Mouse (Mus musculus): ENCODE measurements around the gene Slc45a1. TPM values are rescaled to one million over a fixed set of nuclear protein-coding genes. Genes with fewer than 3 reads are reported as not detected.

Gene Slc45a1
- total RNA-seq, 2 experiments from 2014 or later, result 0.73 to 0.79 TPM

- DNase-seq, result peak; percentile 44 to 59
These were observed 8.1 kb upstream of the Slc45a1 start for GRCm38 (mm10) chr4:150659926-150660610.

DNA sequence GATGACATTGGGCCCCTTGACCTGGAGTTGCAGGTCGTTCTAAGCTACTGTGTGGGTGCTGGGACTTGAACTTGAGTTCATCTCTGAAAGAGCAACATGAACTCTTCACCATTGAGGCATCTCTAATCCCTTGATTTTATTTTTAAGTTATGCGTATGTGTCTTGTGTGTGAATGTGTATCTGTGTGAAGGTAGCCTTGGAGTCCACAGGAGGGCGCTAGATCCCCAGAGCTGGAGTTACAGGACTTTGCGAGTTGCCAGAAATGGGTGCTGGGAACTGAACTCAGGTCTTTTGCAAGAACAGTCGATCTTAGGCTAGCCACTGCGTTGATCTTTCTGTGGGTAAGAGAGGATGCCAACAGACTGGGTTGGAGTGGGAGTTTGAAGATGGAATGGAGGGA is 4.5 kb upstream of the Slc45a1 start:
- DNase-seq, result peak in 1 of 2 experiments; percentile 48

GRCm38 (mm10) chr4:150655989-150656388 is 4.0 kb upstream of the Slc45a1 start:
- DNase-seq, result peak; percentile 90 to 92

GRCm38 (mm10) chr4:150653072-150653599 is 1.2 kb upstream of the Slc45a1 start:
- DNase-seq, result no peak

DNA sequence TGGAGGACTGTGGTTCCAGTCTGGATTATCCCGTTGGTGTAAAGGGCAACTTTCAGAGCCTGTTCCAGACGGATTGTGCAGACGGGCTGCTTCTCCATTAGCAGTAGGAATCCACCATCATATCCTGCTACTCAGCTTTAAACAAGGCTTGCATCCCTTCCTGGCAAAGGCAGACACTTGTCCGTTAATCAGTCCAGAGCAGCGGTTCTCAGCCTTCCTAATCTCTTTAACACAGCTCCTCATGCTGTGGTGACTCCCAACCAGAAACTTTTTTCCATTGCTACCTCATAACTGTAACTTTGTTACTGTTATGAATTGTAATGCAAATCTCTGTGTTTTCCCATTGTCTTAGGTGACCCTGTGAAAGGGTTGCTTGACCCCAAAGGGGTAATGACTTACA is 2.6 kb downstream of the Slc45a1 start:
- no peak for DNase-seq

DNA sequence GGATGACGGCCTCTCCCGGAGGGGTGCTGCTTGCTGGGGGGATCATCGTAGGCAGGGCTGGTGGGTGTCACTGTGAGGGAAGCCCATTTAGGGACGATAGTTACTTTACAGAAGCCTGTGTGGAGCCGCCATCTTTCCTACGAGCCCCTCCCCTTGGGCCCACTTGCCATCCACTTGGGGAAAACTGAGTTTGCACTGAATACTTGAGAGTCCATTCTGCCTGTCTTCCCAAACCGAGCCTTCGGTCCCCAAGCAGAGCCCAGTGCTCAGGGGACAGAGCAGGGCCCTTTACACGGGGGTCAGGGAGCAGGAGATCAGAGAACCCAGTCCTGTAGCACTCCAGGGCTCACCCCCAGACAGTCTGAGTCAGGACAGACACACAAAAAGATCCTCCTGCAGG is 7.7 kb downstream of the Slc45a1 start:
- DNase-seq, result no peak

GRCm38 (mm10) chr4:150636635-150637034 is 15.3 kb downstream of the Slc45a1 start:
- no peak for DNase-seq

- no peak for DNase-seq
These were observed 16.4 kb downstream of the Slc45a1 start for GRCm38 (mm10) chr4:150635568-150635967.

DNA sequence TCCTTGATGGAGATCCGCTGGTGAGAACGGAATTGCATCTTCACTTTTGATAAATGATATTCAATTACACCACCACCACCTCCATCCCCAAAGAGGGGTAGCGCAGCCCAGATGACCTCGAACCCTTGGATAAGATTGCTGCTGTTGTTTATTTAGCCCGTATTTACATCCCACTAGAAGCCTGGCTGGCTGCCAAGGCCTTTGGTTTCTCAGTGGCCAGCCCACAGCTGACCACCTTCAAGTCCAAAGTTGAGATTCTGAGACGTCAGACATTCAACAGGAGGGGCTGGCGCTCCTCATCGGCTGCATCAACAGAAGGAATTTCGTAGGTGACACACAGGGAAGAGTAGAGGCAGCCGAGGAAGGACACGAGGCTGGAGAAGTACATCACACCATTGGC is 22.7 kb downstream of the Slc45a1 start:
- DNase-seq, result no peak

DNA sequence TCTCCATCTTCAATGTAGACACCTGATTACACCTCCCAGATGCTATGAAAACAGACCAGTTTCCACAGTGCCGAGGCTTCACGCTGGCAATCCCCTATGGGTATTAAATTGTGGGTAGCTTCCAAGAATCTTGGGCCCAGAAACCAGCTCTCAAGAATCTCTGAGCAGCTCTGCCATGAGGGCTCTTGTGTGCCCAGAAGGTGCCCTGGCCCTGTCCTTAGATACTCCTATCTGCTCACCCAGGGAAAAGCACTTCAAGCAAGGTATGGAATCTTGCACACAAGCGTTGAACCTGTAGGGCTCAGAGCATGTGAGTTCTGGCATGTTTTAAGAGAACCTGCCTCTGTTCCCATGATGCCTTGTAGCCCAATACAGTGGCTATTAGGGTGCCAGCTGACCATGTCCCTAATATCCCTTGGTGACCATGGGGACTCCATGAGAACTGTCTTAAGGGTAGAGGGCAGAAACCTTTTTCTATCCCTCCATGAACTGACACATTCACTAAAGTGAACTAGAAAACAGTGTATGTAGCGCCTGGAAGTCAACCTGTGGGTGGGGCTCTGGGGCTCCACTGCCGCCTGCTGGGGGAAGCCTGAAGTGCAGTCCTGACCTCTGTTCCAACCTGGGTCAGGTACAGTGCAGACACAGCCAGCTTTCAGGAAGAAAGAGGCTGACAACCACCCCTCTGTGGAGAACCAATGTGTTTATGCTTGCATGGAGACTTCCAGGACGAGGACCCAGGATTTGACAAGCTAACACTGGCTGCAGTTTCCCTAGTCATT is 25.8 kb downstream of the Slc45a1 start:
- DNase-seq, result peak; percentile 67 to 80

- DNase-seq, result peak; percentile 79 to 84
These were observed 26.5 kb downstream of the Slc45a1 start for GRCm38 (mm10) chr4:150625425-150625824.

- no peak for DNase-seq
These were observed 27.0 kb downstream of the Slc45a1 start for GRCm38 (mm10) chr4:150624933-150625332.

GRCm38 (mm10) chr4:150624214-150624823 is 27.7 kb downstream of the Slc45a1 start:
- DNase-seq, result no peak

DNA sequence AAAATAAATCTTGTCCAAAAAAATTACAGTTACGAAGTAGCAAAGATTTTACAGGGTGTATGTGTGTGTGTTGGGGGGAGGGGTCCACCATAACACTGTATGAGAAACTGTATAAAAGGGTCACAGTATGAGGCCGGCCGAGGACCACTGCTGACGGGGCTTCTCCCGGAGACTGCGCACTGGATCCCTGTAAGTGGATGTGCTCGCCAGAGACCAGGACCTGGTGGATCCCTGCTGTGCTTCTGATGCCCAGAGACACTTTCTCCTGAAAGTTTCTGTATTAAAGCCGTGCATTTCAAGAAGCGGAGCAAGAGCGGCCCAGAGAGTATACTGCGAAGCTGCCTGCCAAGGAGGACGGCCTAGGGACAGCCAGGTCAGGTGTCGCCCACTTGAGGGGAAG is 29.3 kb downstream of the Slc45a1 start:
- DNase-seq, result no peak

DNA sequence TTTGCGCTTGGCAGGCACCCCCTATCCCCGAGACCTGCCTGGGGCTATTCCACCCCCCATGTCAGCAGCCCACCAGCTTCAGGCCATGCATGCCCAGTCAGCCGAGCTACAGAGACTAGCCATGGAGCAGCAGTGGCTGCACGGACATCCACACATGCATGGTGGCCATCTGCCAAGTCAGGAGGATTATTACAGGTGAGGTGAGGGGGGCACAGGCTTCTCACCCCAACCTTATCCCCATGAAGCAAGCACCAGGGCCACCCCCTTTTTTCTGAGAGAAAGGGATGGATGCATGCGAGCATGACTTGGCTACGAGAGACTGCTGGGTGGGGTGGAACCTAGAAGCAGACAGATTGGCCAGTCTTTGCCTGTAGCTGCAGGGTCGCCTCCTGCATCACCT is 33.0 kb downstream of the Slc45a1 start:
- no peak for DNase-seq

DNA sequence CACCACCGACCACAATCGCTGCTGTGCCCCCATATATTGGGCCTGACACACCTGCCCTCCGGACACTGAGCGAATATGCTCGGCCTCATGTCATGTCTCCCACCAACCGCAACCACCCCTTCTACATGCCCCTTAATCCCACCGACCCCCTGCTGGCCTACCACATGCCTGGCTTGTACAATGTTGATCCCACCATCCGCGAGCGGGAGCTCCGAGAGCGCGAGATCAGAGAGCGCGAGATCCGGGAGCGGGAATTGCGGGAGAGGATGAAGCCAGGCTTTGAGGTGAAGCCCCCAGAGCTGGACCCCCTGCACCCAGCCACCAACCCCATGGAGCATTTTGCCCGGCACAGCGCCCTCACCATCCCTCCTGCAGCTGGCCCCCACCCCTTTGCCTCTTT is 35.1 kb downstream of the Slc45a1 start:
- DNase-seq, result no peak

GRCm38 (mm10) chr4:150616029-150616420 is 35.9 kb downstream of the Slc45a1 start:
- peak in 1 of 2 experiments; percentile 49 for DNase-seq

DNA sequence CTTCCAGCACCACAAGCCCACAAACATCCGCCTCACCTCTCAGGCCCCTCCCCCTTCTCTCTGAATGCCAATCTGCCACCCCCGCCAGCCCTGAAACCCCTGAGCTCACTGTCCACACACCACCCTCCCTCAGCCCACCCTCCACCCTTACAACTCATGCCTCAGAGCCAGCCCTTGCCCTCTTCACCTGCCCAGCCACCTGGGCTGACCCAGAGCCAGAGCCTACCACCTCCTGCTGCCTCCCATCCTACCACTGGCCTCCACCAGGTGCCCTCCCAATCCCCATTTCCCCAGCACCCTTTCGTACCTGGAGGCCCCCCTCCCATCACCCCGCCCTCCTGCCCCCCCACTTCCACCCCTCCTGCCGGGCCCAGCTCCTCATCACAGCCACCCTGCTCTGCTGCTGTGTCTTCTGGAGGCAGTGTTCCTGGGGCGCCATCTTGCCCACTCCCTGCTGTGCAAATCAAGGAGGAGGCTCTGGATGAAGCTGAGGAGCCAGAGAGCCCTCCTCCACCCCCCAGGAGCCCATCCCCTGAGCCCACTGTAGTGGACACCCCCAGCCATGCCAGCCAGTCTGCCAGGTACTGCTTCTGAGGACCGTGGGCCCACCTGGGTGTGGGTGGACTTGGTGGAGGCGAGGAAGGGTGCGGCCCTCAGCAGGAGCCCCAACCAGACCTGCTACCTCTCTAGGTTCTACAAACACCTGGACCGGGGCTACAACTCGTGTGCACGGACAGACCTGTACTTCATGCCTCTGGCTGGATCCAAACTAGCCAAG is 36.5 kb downstream of the Slc45a1 start:
- no peak for DNase-seq

DNA sequence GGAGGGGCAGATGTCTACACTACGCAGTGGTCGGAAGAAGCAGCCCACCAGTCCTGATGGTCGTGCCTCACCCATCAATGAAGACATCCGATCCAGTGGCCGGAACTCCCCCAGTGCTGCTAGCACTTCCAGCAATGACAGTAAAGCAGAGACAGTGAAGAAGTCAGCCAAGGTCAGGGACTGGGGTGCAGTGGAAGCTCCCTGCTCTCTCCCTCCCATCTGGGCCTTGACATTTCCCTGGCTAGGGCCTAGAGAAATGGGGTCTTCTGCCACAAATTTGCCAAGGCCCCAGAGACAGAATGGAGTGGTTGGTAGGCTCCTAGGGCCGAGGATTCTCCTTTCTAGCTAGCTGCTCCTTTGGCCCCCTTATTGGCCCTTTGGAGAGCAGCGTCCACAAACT is 38.3 kb downstream of the Slc45a1 start:
- DNase-seq, result peak; percentile 37 to 40

DNA sequence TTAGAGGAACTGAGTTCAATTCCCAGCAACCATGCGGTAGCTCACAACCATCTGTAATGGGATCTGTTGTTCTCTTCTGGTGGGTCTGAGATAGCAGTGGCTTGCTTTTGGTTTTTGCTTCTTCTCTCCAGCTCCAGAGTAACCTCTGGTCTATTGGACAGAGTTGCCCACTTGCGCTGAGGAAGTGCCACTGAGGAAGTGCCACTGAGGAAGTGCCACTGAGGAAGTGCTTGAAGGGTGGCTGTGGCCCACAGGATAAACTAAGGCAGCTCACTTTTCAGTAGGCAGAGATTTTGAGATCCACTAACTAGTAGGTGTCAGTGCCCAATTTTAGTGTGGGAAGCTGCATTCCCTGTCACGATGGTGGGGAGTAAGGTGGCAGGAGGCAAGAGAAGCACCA is 43.3 kb downstream of the Slc45a1 start:
- no peak for DNase-seq

GRCm38 (mm10) chr4:150606449-150607161 is 45.4 kb downstream of the Slc45a1 start:
- DNase-seq, result no peak

All from adrenal gland, postnatal 36 days (tissue).